ENCODE assay signal across 7 mouse cellular contexts in the genomic region with DNA sequence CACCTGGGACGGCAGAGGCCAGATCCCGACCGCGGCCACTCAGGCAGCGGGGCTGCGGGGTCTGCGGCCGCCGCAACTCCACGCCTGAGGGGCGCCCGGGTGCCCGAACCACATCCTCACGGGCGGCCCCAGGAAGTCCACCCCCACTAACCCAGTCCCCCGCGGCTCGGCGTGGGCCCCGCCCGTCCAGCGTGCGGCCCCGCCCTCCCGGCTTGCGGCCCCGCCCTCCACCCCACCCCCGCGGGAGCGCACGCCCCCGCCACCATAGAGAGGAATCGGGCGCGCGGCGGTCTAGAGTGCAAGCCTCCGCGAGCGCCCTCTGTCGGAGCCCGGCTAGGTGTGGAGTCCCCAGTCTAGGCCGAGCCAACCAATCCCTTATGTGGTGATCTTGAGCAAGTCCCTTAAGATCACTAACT. TPM values are rescaled to one million over a fixed set of nuclear protein-coding genes. Genes with fewer than 3 reads are reported as not detected.
A peak's percentile ranks its signal among the peaks of the same experiment; 100 is the strongest.
DNase-seq lines count a peak whose midpoint lies in the region; ATAC-seq lines count a peak whose summit lies in the region.

Gene Rffl (minus strand): TSS at position 180 of the 416 bp plus-strand sequence.

- intact Hi-C loops in left cerebral cortex, postnatal 36 days (cut with DNase I): loop anchor here (1.0 to 5.0 kb wide), 3 partner anchors 37 to 90 kb away; partner anchors contain the start of genes Lig3 and Nle1

- H3K36me3 ChIP-seq in intestine, embryonic 16.5 days (ENCODE audit: control insufficient read depth, insufficient read depth, low read length): no peaks in the 10 kb centered on the region
- H3K36me3 ChIP-seq in midbrain, embryonic 11.5 days (ENCODE audit: control insufficient read depth, insufficient read depth, low read length): no peaks in the 10 kb centered on the region

- H3K4me1 ChIP-seq in intestine, embryonic 16.5 days (ENCODE audit: control insufficient read depth, insufficient read depth, low read length): no peaks in the 10 kb centered on the region
- H3K4me1 ChIP-seq in midbrain, embryonic 11.5 days (ENCODE audit: control insufficient read depth, insufficient read depth, low read length): peaks cover 5% of the 10 kb centered on the region

- H3K4me2 ChIP-seq in intestine, embryonic 16.5 days (ENCODE audit: low read depth, low read length): peak within 1 kb of the TSS; percentile 59
- H3K4me2 ChIP-seq in midbrain, embryonic 11.5 days: peak within 1 kb of the TSS; percentile 67

- WGBS in intestine, embryonic 16.5 days: 0% methylated on average over 33 of the region's 43 CpGs
- WGBS in midbrain, embryonic 11.5 days: under 1% methylated on average over 43 of the region's 43 CpGs

- H3K27ac ChIP-seq in intestine, embryonic 16.5 days (ENCODE audit: low read length): peak within 1 kb of the TSS; percentile 82
- H3K27ac ChIP-seq in midbrain, embryonic 11.5 days (ENCODE audit: low read depth, low read length): no peak within 1 kb of the TSS

- peak; percentile 94 for DNase-seq in adrenal gland, adult 2 months
- DNase-seq in embryo, embryonic 11.5 days (ENCODE audit: low read depth, low spot score): peak; percentile 90
- peak; percentile 95 to 96 for DNase-seq in gastrocnemius, postnatal 4 days (ENCODE audit: low spot score in 2 of 2)
- peak; percentile 88 to 89 for DNase-seq in left cerebral cortex, postnatal 36 days (ENCODE audit: low spot score in 2 of 2)
- peak; percentile 100 for DNase-seq in midbrain, embryonic 11.5 days (ENCODE audit: low spot score, missing footprints)
- DNase-seq in skeletal muscle tissue, adult 2 months (ENCODE audit: low read depth, low spot score): peak; percentile 86

- peak within 1 kb of the TSS; percentile 87 for H3K4me3 ChIP-seq in intestine, embryonic 16.5 days (ENCODE audit: low read length)
- peak within 1 kb of the TSS; percentile 66 for H3K4me3 ChIP-seq in midbrain, embryonic 11.5 days (ENCODE audit: low read depth, low read length)

- ATAC-seq in intestine, embryonic 16.5 days: peak; percentile 98
- ATAC-seq in midbrain, embryonic 11.5 days (ENCODE audit: low FRiP score): peak; percentile 96

- H3K27me3 ChIP-seq in intestine, embryonic 16.5 days (replicated peaks; ENCODE audit: control insufficient read depth, insufficient read depth, low read length): no peaks in the 10 kb centered on the region
- H3K27me3 ChIP-seq in midbrain, embryonic 11.5 days (ENCODE audit: control insufficient read depth, insufficient read depth, low read length): no peaks in the 10 kb centered on the region

- H3K9me3 ChIP-seq in intestine, embryonic 16.5 days (ENCODE audit: control insufficient read depth, low read length): no peaks in the 10 kb centered on the region
- no peaks in the 10 kb centered on the region for H3K9me3 ChIP-seq in midbrain, embryonic 11.5 days (ENCODE audit: control insufficient read depth, low read length)

- H3K9ac ChIP-seq in intestine, embryonic 16.5 days (ENCODE audit: low read depth, low read length): peak within 1 kb of the TSS; percentile 87
- peak within 1 kb of the TSS; percentile 71 for H3K9ac ChIP-seq in midbrain, embryonic 11.5 days (ENCODE audit: low read length)

RNA-seq across cellular contexts. Expression of gene Rffl, which starts in this region (rescaled TPM):
- 10 to 100 TPM in 1 of 2 experiments, 1 to 10 TPM in 1; 5.3 to 10.6 TPM for total RNA-seq in adrenal gland, adult 2 months (2021)
- 6.5 and 7.4 TPM in 2 replicates for polyA plus RNA-seq in adrenal gland, adult 2 months (2012; rRNA removed)
- 1 to 10 TPM; 5.4 to 6.0 TPM for total RNA-seq in gastrocnemius, postnatal 4 days (2021)
- polyA plus RNA-seq in intestine, embryonic 16.5 days (2015; fragmentation: Nextera tagmentation; extraction: Ambion mirVana): 13.1 and 13.6 TPM in 2 replicates
- 10 to 100 TPM in 1 of 2 experiments, 1 to 10 TPM in 1; 9.2 to 10.3 TPM for total RNA-seq in left cerebral cortex, postnatal 36 days (2021)
- 8.9 and 9.2 TPM in 2 replicates for polyA plus RNA-seq in midbrain, embryonic 11.5 days (2014; fragmentation: Nextera tagmentation; extraction: Ambion mirVana)
